Mouse (Mus musculus): Measurements from ENCODE around the gene Rrn3.
"Not testable (repeated sequence)": the region's sequence is repeated elsewhere in the genome, so short reads cannot be mapped to it uniquely, and the experiment has no call there.

GRCm38 (mm10) chr16:13772051-13772450 is 8.5 kb upstream of the Rrn3 start:
- TF ChIP-seq CTCF (conservative IDR thresholded peaks at IDR 0.05; ENCODE audit: low read length); POU5F1 (IDR thresholded peaks at IDR 0.05; ENCODE audit: borderline replicate concordance, low read length): not testable (repeated sequence)

Measured in E14TG2a.4 (cell line).